Mouse (Mus musculus) brain, embryonic 14.5 days (tissue): ENCODE data around the gene Bpifb6. TPM values are rescaled to one million over a fixed set of nuclear protein-coding genes. Genes with fewer than 3 reads are reported as not detected.

Source experiments
- DNase-seq: peaks from one replicate; pipeline ENCODE4 v3.0.0-alpha.2; 2011; ENCODE audit warnings: low read depth
- CTCF ChIP-seq: fragments of 200-500 bp; IDR thresholded peaks from 2 replicates; pipeline ENCODE4 v1.5.1; 2012; ENCODE audit warnings: inconsistent platforms, mild to moderate bottlenecking, moderate library complexity, borderline replicate concordance; ENCODE audit not compliant: insufficient read depth, insufficient read length; ENCODE audit errors: extremely low read depth
- POLR2A ChIP-seq: fragments of 200-500 bp; IDR thresholded peaks from 2 replicates; pipeline ENCODE4 v1.6.1; 2012; ENCODE audit warnings: mild to moderate bottlenecking, inconsistent platforms, borderline replicate concordance; ENCODE audit not compliant: poor library complexity, insufficient read depth, insufficient read length, severe bottlenecking; ENCODE audit errors: extremely low read depth
- polyA plus RNA-seq: library from polyadenylated mRNA; depleted of rRNA; stranded (reverse); fragments of >200 nt; gene quantifications from 2 replicates; pipeline ENCODE4 v1.2.3, GENCODE M21; 2012; rRNA removed

The Bpifb6 gene
- polyA plus RNA-seq: 0.04 TPM in 1 of 2 replicates, not detected in the other

- no peak for DNase-seq
- TF ChIP-seq POLR2A: no peak
- no peak for TF ChIP-seq CTCF
Measured at GRCm38 (mm10) chr2:153900088-153900487, at the start of gene Bpifb6. Bpifb6 (plus strand) TSS chr2:153900388.

GRCm38 (mm10) chr2:153851030-153851360 is 49.2 kb upstream of the Bpifb6 start:
- peak; percentile 70 for DNase-seq
- TF ChIP-seq CTCF: peak; percentile 63
- TF ChIP-seq POLR2A: no peak

- no peak for TF ChIP-seq POLR2A
- no peak for TF ChIP-seq CTCF
- peak; percentile 14 for DNase-seq
Measured at GRCm38 (mm10) chr2:153853544-153853943, 46.6 kb upstream of the Bpifb6 start.

- no peak for TF ChIP-seq CTCF
- no peak for TF ChIP-seq POLR2A
- DNase-seq: no peak
Measured at GRCm38 (mm10) chr2:153859581-153859980, 40.6 kb upstream of the Bpifb6 start.

- TF ChIP-seq CTCF (no peak), POLR2A (no peak)
- no peak for DNase-seq
Measured at GRCm38 (mm10) chr2:153860315-153860714, 39.9 kb upstream of the Bpifb6 start.

GRCm38 (mm10) chr2:153860715-153861114 is 39.5 kb upstream of the Bpifb6 start:
- TF ChIP-seq POLR2A (no peak), CTCF (no peak)
- no peak for DNase-seq

- DNase-seq: no peak
- no peak for TF ChIP-seq CTCF
- TF ChIP-seq POLR2A: no peak
Measured at GRCm38 (mm10) chr2:153861960-153862359, 38.2 kb upstream of the Bpifb6 start.

- TF ChIP-seq CTCF (no peak), POLR2A (no peak)
- no peak for DNase-seq
Measured at GRCm38 (mm10) chr2:153870984-153871383, 29.2 kb upstream of the Bpifb6 start, which contains the start of gene Sun5. Sun5 (minus strand) TSS chr2:153871084.

GRCm38 (mm10) chr2:153874745-153875144 is 25.4 kb upstream of the Bpifb6 start, which contains the start of gene Bpifb2:
Bpifb2 (plus strand) TSS chr2:153875045.
- DNase-seq: peak; percentile 0
- TF ChIP-seq CTCF (no peak), POLR2A (no peak)

- no peak for DNase-seq
- no peak for TF ChIP-seq CTCF
- TF ChIP-seq POLR2A: no peak
Measured at GRCm38 (mm10) chr2:153899111-153899510, 1.1 kb upstream of the Bpifb6 start.

GRCm38 (mm10) chr2:153902726-153903125 is 2.5 kb downstream of the Bpifb6 start:
- DNase-seq: no peak
- TF ChIP-seq CTCF: no peak
- TF ChIP-seq POLR2A: no peak

GRCm38 (mm10) chr2:153906626-153907025 is 6.4 kb downstream of the Bpifb6 start:
- TF ChIP-seq CTCF: no peak
- TF ChIP-seq POLR2A: no peak
- no peak for DNase-seq

- peak; percentile 22 for DNase-seq
Measured at GRCm38 (mm10) chr2:153914151-153914550, 14.0 kb downstream of the Bpifb6 start.

GRCm38 (mm10) chr2:153917930-153918329 is 17.7 kb downstream of the Bpifb6 start, which contains the start of gene Bpifb3:
Bpifb3 (plus strand) TSS chr2:153918230.
- no peak for DNase-seq
- TF ChIP-seq CTCF (no peak), POLR2A (no peak)

More at GRCm38 (mm10) chr2:153914151-153914550, 14.0 kb downstream of the Bpifb6 start:
- TF ChIP-seq CTCF (no peak), POLR2A (no peak)

GRCm38 (mm10) chr2:153921246-153921645 is 21.1 kb downstream of the Bpifb6 start:
- no peak for DNase-seq
- TF ChIP-seq CTCF: no peak
- TF ChIP-seq POLR2A: no peak

GRCm38 (mm10) chr2:153929871-153930413 is 29.8 kb downstream of the Bpifb6 start:
- TF ChIP-seq CTCF: peak; percentile 83
- TF ChIP-seq POLR2A: no peak
- DNase-seq: peak; percentile 45
